Mouse (Mus musculus) cerebellum, adult 2 months (tissue): ENCODE measurements around the gene Dnaic1. TPM values are rescaled to one million over a fixed set of nuclear protein-coding genes. Genes with fewer than 3 reads are reported as not detected.

ENCODE experiments used
- DNase-seq, 2 experiments: peaks; one replicate each; pipeline ENCODE4 v3.0.0; 2021
- H3K27ac ChIP-seq: fragments of 200-500 bp; 2 replicates; pipeline ENCODE4 v1.5.1; 2012; ENCODE audit warnings: low read length, control low read depth, inconsistent platforms; ENCODE audit not compliant: insufficient read depth
- H3K27me3 ChIP-seq: fragments of 200-500 bp; 2 replicates; pipeline ENCODE4 v1.6.1; 2012; ENCODE audit warnings: inconsistent platforms, mild to moderate bottlenecking, low read length, moderate library complexity; ENCODE audit not compliant: control insufficient read depth, insufficient read depth
- H3K4me1 ChIP-seq: fragments of 200-500 bp; 2 replicates; pipeline ENCODE4 v1.6.1; 2011; ENCODE audit warnings: low read length; ENCODE audit not compliant: control insufficient read depth, insufficient read depth
- H3K4me3 ChIP-seq: fragments of 200-500 bp; replicated peaks from 2 replicates; pipeline ENCODE3; 2011; ENCODE audit warnings: mild to moderate bottlenecking, low read depth, low read length, control low read depth; ENCODE audit not compliant: insufficient read depth
- CTCF ChIP-seq: fragments of 200-500 bp; IDR thresholded peaks from 2 replicates; pipeline ENCODE4 v1.5.1; 2011; ENCODE audit warnings: low read depth, mild to moderate bottlenecking, control low read depth, low read length, moderate library complexity, borderline replicate concordance; ENCODE audit not compliant: insufficient read depth
- POLR2A ChIP-seq: fragments of 200-500 bp; IDR thresholded peaks from 2 replicates; pipeline ENCODE4 v1.6.1; 2011; ENCODE audit warnings: low read length, control low read depth, borderline replicate concordance; ENCODE audit not compliant: insufficient read depth
- WGBS: fragments of 180-500 bp; shearing (Covaris S2); methylation state at CpG from one replicate; pipeline ENCODE4 v1.1.7; 2018; 5-methylcytosine and 5-hydroxymethylcytosine counted together
- polyA plus RNA-seq: library from polyadenylated mRNA; depleted of rRNA; stranded (reverse); fragments of >200 nt; gene quantifications from 2 replicates; pipeline ENCODE4 v1.2.3, GENCODE M21; 2012

Dnaic1 gene
- polyA plus RNA-seq, 1 experiment: 9.3 TPM

DNA sequence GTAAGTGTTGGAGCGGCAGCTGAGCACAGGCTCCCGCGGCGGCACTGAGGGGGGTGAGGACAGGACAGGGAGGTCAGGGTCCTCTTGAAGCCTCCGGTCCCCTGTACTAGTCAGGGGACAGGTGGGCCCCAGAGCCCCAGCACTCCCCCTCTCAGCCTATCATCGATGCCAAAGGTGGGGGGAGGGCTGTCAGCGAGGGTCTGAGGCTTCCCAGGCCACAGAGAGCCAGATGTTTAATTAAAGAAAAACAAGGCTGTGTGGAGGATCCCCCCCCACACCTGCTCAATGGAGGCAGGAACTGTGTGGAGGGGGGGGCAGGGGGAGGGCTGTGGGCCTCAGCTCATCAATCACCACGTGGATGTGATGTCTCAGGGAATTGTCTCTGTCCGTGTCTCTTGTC, 94.0 kb downstream of the Dnaic1 start:
- DNase-seq: no peak
- 69% methylated on average over 9 of the region's 9 CpGs for WGBS

DNA sequence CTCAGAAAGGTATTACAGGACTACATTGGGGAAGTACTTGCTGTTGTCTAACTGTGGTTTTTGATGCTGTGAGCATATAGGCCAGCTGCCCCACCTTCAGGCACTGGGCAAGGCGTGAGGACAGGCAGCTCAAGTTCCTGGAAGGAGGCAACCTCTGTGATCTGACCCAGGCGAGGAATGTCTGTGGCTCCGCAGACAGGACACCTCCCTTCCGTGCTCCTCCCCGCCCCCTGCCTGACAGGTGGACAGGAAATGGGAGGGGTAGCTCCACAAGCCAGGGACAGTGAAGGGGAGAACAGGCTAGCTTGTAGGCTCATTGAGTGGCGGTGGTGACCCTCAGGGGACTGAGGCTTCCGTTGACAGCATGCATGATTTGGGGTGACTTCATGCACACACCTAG, 95.0 kb downstream of the Dnaic1 start:
- WGBS: 49% methylated on average over 7 of the region's 7 CpGs
- peaks cover 13% of the 10 kb centered on the region for H3K4me1 ChIP-seq
- H3K4me3 ChIP-seq: no peak overlapping the region
- DNase-seq: no peak
- no peak overlapping the region for H3K27ac ChIP-seq
- TF ChIP-seq CTCF (no peak), POLR2A (no peak)
- no peaks in the 10 kb centered on the region for H3K27me3 ChIP-seq

More for the DNA sequence above, 94.0 kb downstream of the Dnaic1 start:
- Histone ChIP-seq H3K4me1 (peaks cover 14% of the 10 kb centered on the region), H3K27ac (no peak overlapping the region), H3K27me3 (no peaks in the 10 kb centered on the region), H3K4me3 (no peak overlapping the region)
- no peak for TF ChIP-seq CTCF
- TF ChIP-seq POLR2A: no peak

DNA sequence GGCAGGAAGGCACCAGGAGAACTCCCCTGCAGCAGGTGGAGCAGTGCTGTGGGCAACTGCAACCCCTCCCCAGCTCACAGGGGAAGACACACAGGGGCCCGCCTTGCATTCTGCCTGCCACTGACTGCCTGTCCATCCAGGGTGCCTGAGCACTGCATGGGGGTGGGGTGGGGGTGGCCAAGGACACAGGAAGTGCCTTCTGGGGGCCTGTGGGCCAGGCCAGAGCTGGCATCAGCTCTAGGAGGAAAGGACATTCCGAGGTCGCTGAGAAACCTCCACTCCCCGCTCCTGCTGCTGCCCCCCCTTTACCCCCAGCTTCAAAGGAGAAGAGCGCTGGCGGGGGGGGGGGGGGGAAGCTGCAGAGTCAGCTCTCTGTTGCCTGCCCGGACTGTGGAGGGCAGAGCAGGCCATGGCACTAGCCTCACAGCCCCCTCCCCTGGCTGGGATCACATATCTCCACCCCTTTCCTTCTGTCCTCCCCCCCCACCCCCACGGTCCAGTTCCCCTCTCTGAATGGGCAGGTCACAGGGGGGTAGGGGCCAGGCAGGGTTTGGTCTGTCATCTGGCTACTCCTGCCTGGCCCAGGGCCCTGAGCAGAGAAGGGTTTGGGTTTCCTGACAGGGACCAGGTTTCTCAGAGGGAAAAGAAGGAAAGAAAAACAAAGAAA, 95.6 kb downstream of the Dnaic1 start:
- Histone ChIP-seq H3K4me1 (peaks cover 13% of the 10 kb centered on the region), H3K27me3 (no peaks in the 10 kb centered on the region), H3K27ac (no peak overlapping the region), H3K4me3 (no peak overlapping the region)
- DNase-seq: no peak
- WGBS: 20% methylated on average over 8 of the region's 8 CpGs
- no peak for TF ChIP-seq POLR2A
- no peak for TF ChIP-seq CTCF

DNA sequence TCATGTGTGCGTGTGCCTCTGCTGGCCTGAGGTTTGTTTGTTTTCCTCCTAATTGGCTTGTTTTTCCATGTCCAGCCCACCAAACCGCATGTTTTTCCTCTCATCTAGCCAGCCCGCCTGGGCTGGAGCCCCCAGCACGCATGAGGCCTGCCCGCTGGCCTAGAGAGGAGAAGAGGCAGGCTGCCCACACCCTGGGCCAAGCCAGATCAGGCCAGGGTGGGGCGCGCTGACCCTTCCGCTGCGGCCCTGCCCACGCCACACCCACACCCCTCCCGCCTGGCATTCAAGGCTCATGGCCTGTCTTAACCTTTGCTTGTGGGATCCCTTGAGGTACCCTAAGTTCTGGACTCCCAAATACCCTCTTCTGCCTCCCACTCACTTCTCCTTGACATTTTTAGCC, 97.1 kb downstream of the Dnaic1 start:
- TF ChIP-seq POLR2A (no peak), CTCF (no peak)
- H3K27ac ChIP-seq: no peak overlapping the region
- H3K27me3 ChIP-seq: no peaks in the 10 kb centered on the region
- peaks cover 13% of the 10 kb centered on the region for H3K4me1 ChIP-seq
- H3K4me3 ChIP-seq: no peak overlapping the region
- no peak for DNase-seq
- 66% methylated on average over 11 of the region's 11 CpGs for WGBS

DNA sequence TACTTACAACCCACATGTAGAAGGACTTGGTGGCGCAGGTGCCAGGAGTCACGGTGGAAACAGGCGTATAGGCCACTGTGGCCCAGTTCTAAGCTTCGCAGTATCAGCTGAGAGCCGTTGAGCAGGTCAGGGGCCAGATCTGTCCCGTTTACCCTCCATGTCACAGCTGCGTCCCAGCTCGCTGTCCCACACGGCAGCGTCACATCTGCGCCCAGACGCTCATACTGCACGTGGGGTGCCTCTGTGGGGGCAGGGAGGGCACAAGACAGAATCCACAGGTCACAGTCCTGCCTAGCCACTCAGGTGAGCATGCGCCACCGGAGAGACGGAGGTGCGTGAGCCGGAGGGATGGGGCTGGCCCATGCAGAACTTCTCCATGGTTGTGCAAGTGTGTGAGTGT, 101.3 kb downstream of the Dnaic1 start:
- no peak overlapping the region for H3K27ac ChIP-seq
- no peak for DNase-seq
- H3K4me3 ChIP-seq: no peak overlapping the region
- TF ChIP-seq CTCF (no peak), POLR2A (no peak)
- no peaks in the 10 kb centered on the region for H3K27me3 ChIP-seq
- H3K4me1 ChIP-seq: peaks cover 20% of the 10 kb centered on the region
- 91% methylated on average over 18 of the region's 18 CpGs for WGBS

DNA sequence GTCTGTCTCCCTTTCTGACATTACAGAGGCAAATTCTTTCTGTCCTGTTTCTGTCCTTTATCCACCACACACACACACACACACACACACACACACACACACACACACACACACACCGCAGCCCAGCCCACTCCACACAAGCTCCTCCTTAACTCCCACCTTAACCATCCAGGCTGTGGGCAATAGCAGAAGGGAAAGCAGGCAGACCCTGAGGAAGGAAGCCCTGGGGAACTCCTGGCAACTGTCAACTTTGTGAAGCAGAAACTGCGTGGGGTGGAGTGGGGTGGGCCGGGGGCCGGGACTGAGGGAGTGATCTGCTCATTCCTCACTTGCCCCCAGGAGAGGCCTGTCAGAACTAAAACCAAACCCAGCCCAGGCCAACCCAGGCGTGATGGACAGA, 101.9 kb downstream of the Dnaic1 start:
- no peak overlapping the region for H3K27ac ChIP-seq
- WGBS: 49% methylated on average over 5 of the region's 5 CpGs
- H3K4me3 ChIP-seq: no peak overlapping the region
- no peaks in the 10 kb centered on the region for H3K27me3 ChIP-seq
- TF ChIP-seq CTCF (no peak), POLR2A (no peak)
- peaks cover 26% of the 10 kb centered on the region for H3K4me1 ChIP-seq
- no peak for DNase-seq

DNA sequence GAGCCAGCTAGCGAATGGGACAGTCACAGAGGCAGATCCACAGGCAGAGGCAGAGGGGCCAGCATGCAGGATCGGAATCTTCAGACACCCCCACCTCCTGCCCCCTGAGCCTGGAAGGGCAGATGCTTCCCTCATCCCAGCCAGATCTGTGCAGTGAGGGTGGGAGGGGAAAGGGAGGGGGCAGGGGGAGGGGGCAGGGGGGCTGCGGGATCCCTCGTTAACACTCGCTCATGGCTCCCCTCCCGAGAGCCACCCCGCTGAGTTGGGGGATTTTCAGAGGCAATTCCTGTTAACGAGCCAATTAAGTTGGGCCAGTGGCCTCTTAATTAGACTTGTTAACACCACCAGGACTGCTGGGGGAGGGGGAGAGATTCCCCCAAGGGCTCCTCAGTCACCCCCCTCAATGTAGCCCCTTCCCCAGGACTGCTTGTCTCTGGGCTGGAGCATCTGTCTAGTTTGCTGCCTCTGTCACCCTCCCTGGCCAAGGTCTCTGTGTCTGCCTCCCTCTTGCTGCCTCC, 102.4 kb downstream of the Dnaic1 start:
- Histone ChIP-seq H3K27ac (no peak overlapping the region), H3K4me1 (peaks cover 31% of the 10 kb centered on the region), H3K27me3 (no peaks in the 10 kb centered on the region), H3K4me3 (no peak overlapping the region)
- 24% methylated on average over 8 of the region's 8 CpGs for WGBS
- DNase-seq: no peak
- no peak for TF ChIP-seq CTCF
- no peak for TF ChIP-seq POLR2A

DNA sequence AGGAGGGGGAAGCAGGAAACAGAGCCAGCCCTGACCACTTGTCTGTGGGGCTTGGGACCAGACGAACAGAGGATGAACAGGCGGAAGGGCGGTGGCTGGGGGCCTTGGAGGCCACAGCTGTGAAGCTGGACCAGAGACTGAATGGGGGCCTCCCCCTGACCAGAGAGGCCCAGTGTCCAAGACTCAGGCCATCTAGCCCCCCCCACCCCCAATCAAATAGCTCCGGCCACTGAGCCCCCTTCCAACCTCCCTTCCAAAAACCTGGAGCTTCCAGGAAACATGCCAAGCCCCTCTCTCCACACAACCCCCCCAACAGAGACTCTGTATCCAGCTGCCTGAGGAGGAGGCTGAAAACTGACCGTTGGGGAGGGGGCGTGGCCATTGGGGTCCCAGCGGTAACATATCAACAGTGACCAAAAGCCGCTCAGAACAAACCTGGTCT, 103.0 kb downstream of the Dnaic1 start:
- TF ChIP-seq CTCF: no peak
- TF ChIP-seq POLR2A: no peak
- no peaks in the 10 kb centered on the region for H3K27me3 ChIP-seq
- no peak for DNase-seq
- 49% methylated on average over 8 of the region's 8 CpGs for WGBS
- H3K4me1 ChIP-seq: peaks cover 36% of the 10 kb centered on the region
- H3K4me3 ChIP-seq: no peak overlapping the region
- no peak overlapping the region for H3K27ac ChIP-seq
